Mouse (Mus musculus) embryonic facial prominence, embryonic 13.5 days (tissue): ENCODE measurements at regions not wholly inside any gene's neighbourhood (a gene's known extent, or its start where the extent isn't known, plus 50 kb on each side); places are given as distances from the start of the nearest gene placed in this dataset. TPM values are rescaled to one million over a fixed set of nuclear protein-coding genes. Genes with fewer than 3 reads are reported as not detected.

ENCODE experiments used
- ATAC-seq: fragments of 200-750 bp; cut with Nextera tagmentation; 2 replicates; pipeline ENCODE4 v1.8.0; 2017; ENCODE audit warnings: low read depth; ENCODE audit not compliant: insufficient number of reproducible peaks, insufficient read depth, low FRiP score, low TSS enrichment
- H3K27ac ChIP-seq: fragments of 300-500 bp; sonication (generic); 2 replicates; pipeline ENCODE4 v1.5.1; 2015; ENCODE audit warnings: moderate library complexity, mild to moderate bottlenecking, inconsistent platforms
- H3K27me3 ChIP-seq: fragments of 300-500 bp; sonication (generic); 2 replicates; pipeline ENCODE4 v1.6.1; 2015; ENCODE audit warnings: mild to moderate bottlenecking, inconsistent platforms
- H3K36me3 ChIP-seq: fragments of 300-500 bp; sonication (generic); 2 replicates; pipeline ENCODE4 v1.6.1; 2015; ENCODE audit warnings: mild to moderate bottlenecking, inconsistent platforms
- H3K4me1 ChIP-seq: fragments of 300-500 bp; sonication (generic); 2 replicates; pipeline ENCODE4 v1.6.1; 2015; ENCODE audit warnings: inconsistent platforms
- H3K4me2 ChIP-seq: fragments of 300-500 bp; sonication (generic); 2 replicates; pipeline ENCODE4 v1.6.1; 2015; ENCODE audit warnings: moderate library complexity, mild to moderate bottlenecking, inconsistent platforms
- H3K4me3 ChIP-seq: fragments of 300-500 bp; sonication (generic); 2 replicates; pipeline ENCODE4 v1.5.1; 2015; ENCODE audit warnings: mild to moderate bottlenecking, inconsistent platforms
- H3K9ac ChIP-seq: fragments of 300-500 bp; sonication (generic); 2 replicates; pipeline ENCODE4 v1.6.1; 2015; ENCODE audit warnings: mild to moderate bottlenecking, inconsistent platforms
- H3K9me3 ChIP-seq: fragments of 300-500 bp; sonication (generic); 2 replicates; pipeline ENCODE4 v1.6.1; 2016; ENCODE audit warnings: inconsistent platforms
- WGBS: fragments of 180-500 bp; shearing (Covaris S2); methylation state at CpG from one replicate; pipeline ENCODE4 v1.1.7; 2015; ENCODE audit warnings: mixed read lengths; 5-methylcytosine and 5-hydroxymethylcytosine counted together
- microRNA-seq: library from miRNA; unstranded; fragments of <30 nt; microRNA quantifications from one replicate; pipeline ENCODE4, GENCODE M21; 2016

GRCm38 (mm10) chr1:77316198-77316597, 198.7 kb downstream of the Epha4 start:
- WGBS, result 19% methylated on average over 9 of the region's 9 CpGs
- no peak overlapping the region for H3K9ac ChIP-seq
- no peaks in the 10 kb centered on the region for H3K36me3 ChIP-seq
- H3K4me1 ChIP-seq, result peaks cover 4% of the 10 kb centered on the region; the same call in 1 of the 2 replicates
- no peak overlapping the region for H3K4me2 ChIP-seq
- no peak for ATAC-seq
- H3K27ac ChIP-seq, result no peak overlapping the region
- no peaks in the 10 kb centered on the region for H3K9me3 ChIP-seq
- no peak overlapping the region for H3K4me3 ChIP-seq
- 0 out of 2 replicates have a peak, but pooled peaks cover 5% of the 10 kb centered on the region for H3K27me3 ChIP-seq

Small RNA genes lying in the stretch of these regions (microRNA-seq; reads per million reads assigned to microRNA genes)
- not detected for gene Mir6343
